Mouse (Mus musculus) cerebellum, adult 11-12 months (tissue): ENCODE data around the gene Sap25.
A peak's percentile ranks its signal among the peaks of the same experiment; 100 is the strongest.
"Not testable (repeated sequence)": the region's sequence is repeated elsewhere in the genome, so short reads cannot be mapped to it uniquely, and the experiment has no call there.

Source experiments
- DNase-seq: peaks from one replicate; pipeline ENCODE4 v3.0.0; 2022

Gene Sap25

DNA sequence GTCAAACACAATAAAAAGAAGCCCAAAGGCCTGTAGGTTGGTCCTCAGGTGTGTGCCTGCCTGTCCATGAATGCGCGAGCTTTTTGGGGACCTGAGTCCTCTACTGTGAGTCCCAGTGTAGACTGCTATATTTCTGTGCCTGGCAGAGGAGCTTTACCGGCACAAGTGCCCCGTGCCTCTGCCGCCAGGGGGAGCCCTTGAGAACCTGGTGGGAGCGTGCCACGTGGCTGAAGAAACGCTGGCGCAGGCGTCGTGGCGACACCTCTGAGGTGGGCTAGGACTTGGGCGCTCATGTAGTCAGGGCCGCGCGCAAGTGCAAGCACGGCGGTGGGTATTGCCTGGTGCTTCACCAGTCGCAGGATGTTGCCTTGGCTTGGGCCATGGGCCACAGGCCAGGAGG lies at the start of gene Sap25:
TSS of gene Sap25 (plus strand) at position 281 of the 400 bp plus-strand sequence.
- DNase-seq: no peak

DNA sequence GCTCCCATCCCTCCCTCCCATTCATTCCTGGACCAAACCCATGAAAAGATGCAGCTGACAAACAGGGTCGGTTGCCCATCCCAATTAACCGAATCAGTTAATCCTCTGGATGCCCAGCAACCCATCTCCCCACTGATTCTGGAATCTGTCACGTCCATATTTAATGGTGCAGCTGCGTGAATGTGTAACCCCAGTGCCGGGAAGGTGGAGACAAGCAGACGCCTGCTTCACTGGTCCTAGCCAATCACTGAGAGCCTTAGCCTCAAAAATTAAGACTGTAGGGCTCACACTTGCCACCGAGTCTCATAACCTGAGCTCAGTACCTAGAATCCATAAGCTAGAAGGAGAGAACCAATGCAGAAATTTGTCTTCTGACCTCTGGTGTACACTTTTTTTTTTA lies 45.2 kb upstream of the Sap25 start:
- DNase-seq: no peak

- DNase-seq: no peak
Measured at GRCm38 (mm10) chr5:137596601-137597261, 44.4 kb upstream of the Sap25 start.

DNA sequence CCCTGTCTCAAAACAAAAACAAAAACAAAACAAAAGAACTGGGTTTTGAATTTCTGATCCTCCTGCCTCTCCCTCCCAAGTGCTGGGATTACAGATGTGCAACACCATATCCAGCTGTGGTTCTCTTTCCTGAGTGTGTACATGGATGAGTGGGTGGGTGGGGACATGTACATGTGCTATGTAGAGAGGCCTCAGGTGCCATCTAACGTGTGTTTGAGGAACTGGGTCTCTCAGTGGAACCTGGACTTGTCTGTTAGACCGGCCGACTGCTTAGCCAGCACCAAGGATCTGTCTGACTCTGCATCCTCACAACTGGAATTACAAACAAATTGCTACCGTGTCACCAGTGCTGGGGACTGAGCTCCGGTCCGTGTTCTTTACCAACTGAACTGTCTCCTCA lies 43.5 kb upstream of the Sap25 start:
- no peak for DNase-seq

DNA sequence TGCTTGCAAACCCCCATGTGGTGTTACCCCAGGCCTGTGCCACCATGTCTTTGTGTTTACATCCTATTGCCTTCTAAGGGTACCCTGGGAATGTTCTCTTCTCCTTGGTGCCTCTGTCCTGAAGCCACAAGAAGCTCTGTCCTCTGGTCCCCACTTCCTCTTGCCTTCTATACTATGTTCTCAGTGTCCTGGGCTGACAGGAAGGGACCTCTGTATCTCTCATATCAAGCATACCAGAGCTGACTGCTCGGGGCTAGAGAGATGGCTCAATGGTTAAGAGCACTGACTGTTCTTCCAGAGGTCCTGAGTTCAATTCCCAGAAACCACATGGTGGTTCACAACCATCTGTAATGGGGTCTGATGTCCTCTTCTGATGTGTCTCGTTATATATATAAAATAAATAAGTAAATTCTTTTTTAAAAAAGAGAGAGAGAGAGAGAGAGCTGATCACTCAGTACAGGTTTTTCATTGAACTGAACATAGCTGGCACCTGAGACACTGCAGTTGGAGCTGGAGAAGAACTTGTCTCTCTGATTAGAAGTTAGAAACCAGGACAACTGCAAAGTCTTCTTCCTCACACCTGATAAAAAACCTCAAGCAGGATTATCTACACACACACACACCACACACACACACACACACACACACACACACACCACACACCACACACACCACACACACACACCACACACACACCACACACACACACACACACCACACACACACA lies 42.9 kb upstream of the Sap25 start:
- no peak for DNase-seq

DNA sequence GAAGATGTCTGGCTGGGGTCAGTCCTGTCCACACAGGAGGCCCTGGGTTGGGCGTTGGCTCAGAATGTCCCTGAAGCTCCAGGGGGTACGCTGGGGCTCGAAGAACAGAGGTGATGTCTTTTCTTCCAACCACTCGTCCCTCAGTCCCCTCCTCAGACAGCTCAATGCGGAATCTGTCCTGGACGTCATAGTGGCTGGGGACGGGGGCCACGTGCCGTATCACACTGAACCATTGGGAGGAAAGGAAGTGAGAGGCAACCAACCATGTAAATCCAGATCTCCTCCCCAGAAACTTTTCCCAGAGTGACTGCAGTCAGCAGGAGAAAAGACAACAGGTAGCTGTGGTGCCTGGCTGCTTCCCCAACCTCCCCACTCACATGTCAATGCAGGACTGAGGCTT lies 41.5 kb upstream of the Sap25 start:
- DNase-seq: peak; percentile 54

GRCm38 (mm10) chr5:137600281-137600618 lies 40.9 kb upstream of the Sap25 start:
- no peak for DNase-seq

GRCm38 (mm10) chr5:137600619-137601364 lies 40.3 kb upstream of the Sap25 start, which contains the start of gene Mospd3:
Gene Mospd3, minus strand, starts transcription at chr5:137601058.
- peak; percentile 94 for DNase-seq

DNA sequence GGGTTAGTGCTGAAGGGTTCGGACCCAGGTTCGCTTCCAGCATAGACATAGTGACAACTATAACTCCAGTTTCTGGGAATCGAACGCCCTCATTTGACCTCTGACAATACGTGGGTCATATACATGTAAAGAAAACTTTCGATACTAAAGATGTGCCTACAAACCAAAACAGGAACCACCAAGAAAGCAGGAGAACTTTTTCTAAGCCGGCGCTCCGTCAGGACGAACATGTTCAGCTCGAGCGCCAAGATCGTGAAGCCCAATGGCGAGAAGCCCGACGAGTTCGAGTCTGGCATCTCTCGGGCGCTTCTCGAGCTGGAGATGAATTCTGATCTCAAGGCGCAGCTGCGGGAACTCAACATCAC lies 39.8 kb upstream of the Sap25 start:
- DNase-seq: no peak

- DNase-seq: no peak
Measured at GRCm38 (mm10) chr5:137607860-137608653, 33.1 kb upstream of the Sap25 start.

- no peak for DNase-seq
Measured at GRCm38 (mm10) chr5:137608654-137609190, 32.4 kb upstream of the Sap25 start.

DNA sequence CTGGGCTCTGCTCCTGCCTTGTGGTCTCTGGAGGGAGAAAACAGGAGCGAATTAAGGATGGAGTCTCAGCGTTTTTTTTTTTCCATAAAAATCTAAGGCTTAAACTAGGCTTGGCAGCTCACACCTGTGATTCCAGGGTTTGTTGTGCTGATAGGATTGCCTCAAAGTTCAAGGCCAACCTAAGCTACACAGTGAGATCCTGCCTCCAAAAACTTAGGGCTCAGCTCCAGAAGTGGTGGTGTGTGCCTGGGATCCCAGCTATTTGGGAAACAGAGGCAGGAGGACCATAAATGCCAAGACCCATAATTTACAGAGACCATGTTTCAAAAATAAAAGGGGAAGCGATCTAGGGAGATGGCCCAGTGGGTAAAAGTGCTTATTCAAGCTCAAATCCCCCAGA lies 31.8 kb upstream of the Sap25 start:
- no peak for DNase-seq

GRCm38 (mm10) chr5:137610056-137610455 lies 31.1 kb upstream of the Sap25 start:
- DNase-seq: no peak

GRCm38 (mm10) chr5:137610548-137611244 lies 30.4 kb upstream of the Sap25 start:
- DNase-seq: no peak

- no peak for DNase-seq
Measured at GRCm38 (mm10) chr5:137611245-137611602, 29.9 kb upstream of the Sap25 start.

- no peak for DNase-seq
Measured at GRCm38 (mm10) chr5:137613076-137613475, 28.1 kb upstream of the Sap25 start.

DNA sequence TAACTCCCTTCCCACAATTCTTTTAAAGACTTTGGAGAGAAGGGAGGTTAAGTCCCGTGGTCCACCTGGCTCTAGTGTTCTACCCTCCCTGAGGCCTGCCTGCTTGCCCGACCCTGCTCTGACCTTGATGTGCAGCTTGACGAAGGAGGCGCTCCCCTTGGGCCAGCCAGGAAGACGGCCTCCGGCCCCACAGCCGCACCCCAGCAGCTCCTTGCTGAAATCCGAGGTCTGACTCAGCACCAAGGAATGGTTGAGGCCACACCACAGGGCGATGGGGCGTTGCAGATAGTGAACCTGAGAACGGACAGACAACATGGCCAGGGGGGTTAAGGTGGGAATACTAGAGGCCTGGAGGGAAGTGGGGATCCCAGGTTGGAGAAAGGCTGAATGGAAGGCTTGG lies 27.6 kb upstream of the Sap25 start, which contains the start of gene Pcolce:
TSS of gene Pcolce (minus strand) at position 235 of the 400 bp plus-strand sequence.
- DNase-seq: no peak

- DNase-seq: not testable (repeated sequence)
Measured at GRCm38 (mm10) chr5:137614921-137615320, 26.2 kb upstream of the Sap25 start.

GRCm38 (mm10) chr5:137615347-137615746 lies 25.8 kb upstream of the Sap25 start:
- no peak for DNase-seq

GRCm38 (mm10) chr5:137623937-137624530 lies 17.1 kb upstream of the Sap25 start:
- DNase-seq: no peak

DNA sequence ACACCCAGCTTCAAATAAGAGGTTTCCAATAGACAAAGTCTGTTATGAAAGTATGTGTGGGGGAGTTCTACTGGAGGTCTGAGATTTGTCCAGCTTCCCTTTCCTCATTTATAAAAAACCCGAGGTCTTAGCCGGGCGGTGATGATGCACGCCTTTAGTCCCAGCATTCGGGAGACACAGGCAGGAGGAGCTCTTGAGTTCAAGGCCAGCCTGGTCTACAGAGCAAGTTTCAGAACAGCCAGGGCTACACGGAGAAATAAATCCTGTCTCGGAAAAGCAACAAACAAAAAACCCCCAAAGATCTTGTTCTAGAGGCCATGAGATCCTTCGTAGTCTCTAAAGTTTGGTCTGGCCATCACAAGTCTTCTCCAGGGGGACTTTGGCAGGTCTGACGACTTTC lies 13.1 kb upstream of the Sap25 start:
- no peak for DNase-seq
